Mouse (Mus musculus) liver, adult (tissue): ENCODE measurements around the gene Scrn2.
A peak's percentile ranks its signal among the peaks of the same experiment; 100 is the strongest.

Source experiments
- GATA4 ChIP-seq: IDR thresholded peaks from 2 replicates; pipeline ENCODE4 v1.6.1; 2014; ENCODE audit warnings: mild to moderate bottlenecking, low read length; ENCODE audit not compliant: insufficient replicate concordance

Scrn2 gene

GRCm38 (mm10) chr11:97033781-97034180, 4.0 kb downstream of the Scrn2 start:
- no peak for TF ChIP-seq GATA4

- no peak for TF ChIP-seq GATA4
Observed at GRCm38 (mm10) chr11:97036141-97036540, 6.4 kb downstream of the Scrn2 start.

GRCm38 (mm10) chr11:97038881-97039280, 9.1 kb downstream of the Scrn2 start:
- no peak for TF ChIP-seq GATA4

- TF ChIP-seq GATA4, result no peak
Observed at GRCm38 (mm10) chr11:97040301-97041021, 10.7 kb downstream of the Scrn2 start.

GRCm38 (mm10) chr11:97041022-97041899, 11.5 kb downstream of the Scrn2 start, which contains the start of the genes Lrrc46 and Mrpl10:
TSS of gene Lrrc46 (minus strand) at chr11:97041407.
TSS of gene Mrpl10 (plus strand) at chr11:97041560.
- TF ChIP-seq GATA4, result peak; percentile 56; the same call in 1 of the 2 replicates

GRCm38 (mm10) chr11:97044902-97045301, 15.2 kb downstream of the Scrn2 start:
- no peak for TF ChIP-seq GATA4

GRCm38 (mm10) chr11:97045861-97046260, 16.1 kb downstream of the Scrn2 start:
- no peak for TF ChIP-seq GATA4

- no peak for TF ChIP-seq GATA4
Observed at GRCm38 (mm10) chr11:97048090-97048650, 18.4 kb downstream of the Scrn2 start.

- TF ChIP-seq GATA4, result no peak
Observed at GRCm38 (mm10) chr11:97049492-97050085, 19.9 kb downstream of the Scrn2 start.

GRCm38 (mm10) chr11:97050216-97050943, 20.6 kb downstream of the Scrn2 start, which contains the start of gene Osbpl7:
TSS of gene Osbpl7 (plus strand) at chr11:97050628.
- TF ChIP-seq GATA4, result no peak

- no peak for TF ChIP-seq GATA4
Observed at GRCm38 (mm10) chr11:97050944-97051586, 21.3 kb downstream of the Scrn2 start.

- TF ChIP-seq GATA4, result no peak
Observed at GRCm38 (mm10) chr11:97052219-97052646, 22.5 kb downstream of the Scrn2 start.

- TF ChIP-seq GATA4, result no peak
Observed at GRCm38 (mm10) chr11:97063274-97063920, 33.7 kb downstream of the Scrn2 start.

- no peak for TF ChIP-seq GATA4
Observed at GRCm38 (mm10) chr11:97063921-97064295, 34.2 kb downstream of the Scrn2 start.
